Mouse (Mus musculus) cerebellum, adult (tissue): ENCODE measurements around the gene Prmt2.

Experiments
- ATAC-seq: cut with Nextera tagmentation; 2 replicates; pipeline ENCODE4 v1.9.2; 2017; ENCODE audit warnings: mild to moderate bottlenecking, moderate library complexity, mixed read lengths; ENCODE audit not compliant: insufficient number of reproducible peaks, low FRiP score, low TSS enrichment

Gene Prmt2

GRCm38 (mm10) chr10:76225944-76226343 lies 11.7 kb downstream of the Prmt2 start:
- ATAC-seq, result no peak

DNA sequence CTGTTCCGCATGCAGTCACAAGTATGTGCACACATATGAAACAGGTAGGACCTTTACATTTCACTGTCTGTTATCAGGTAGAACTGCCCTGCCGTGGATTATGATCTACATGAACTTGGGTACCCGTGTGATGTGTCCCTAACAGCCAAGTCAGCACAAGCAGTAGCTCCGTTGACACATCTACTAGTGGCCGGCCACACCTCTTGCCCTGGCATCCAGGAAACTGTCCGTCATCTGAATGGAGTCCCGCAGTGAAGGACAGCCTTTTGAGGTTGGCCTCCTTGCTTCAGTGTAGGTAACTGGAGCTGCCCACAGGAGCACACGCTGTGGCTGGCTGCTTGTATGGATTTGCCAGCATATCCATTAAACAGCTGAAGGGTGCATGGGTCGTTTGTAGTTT lies 19.4 kb downstream of the Prmt2 start:
- ATAC-seq, result no peak

- no peak for ATAC-seq
These were observed 20.6 kb downstream of the Prmt2 start for GRCm38 (mm10) chr10:76217056-76217455.

- ATAC-seq, result no peak
These were observed 23.5 kb downstream of the Prmt2 start for GRCm38 (mm10) chr10:76214161-76214560.

- ATAC-seq, result no peak
These were observed 25.5 kb downstream of the Prmt2 start for GRCm38 (mm10) chr10:76212121-76212520.

- ATAC-seq, result no peak
These were observed 26.9 kb downstream of the Prmt2 start for GRCm38 (mm10) chr10:76210806-76211205.

DNA sequence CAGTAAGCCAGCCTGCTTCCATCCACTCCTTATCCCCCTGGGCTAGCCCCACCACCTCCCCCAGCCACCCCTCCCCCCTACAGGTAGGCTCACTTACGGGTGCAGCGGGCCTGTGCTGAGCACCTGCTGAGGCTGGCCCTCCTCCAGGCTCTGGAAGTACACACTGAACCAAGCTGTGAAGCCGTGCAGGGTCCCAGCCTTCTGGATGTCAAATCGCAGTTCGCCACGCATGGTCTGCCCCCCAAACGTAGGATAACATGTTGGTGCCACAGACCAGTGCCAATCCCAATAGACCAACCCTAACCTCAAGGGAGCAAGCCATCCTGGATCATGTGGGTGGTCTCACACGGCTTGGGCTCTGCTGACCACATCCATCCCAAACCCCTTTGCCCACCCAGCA lies 28.4 kb downstream of the Prmt2 start:
- ATAC-seq, result no peak

DNA sequence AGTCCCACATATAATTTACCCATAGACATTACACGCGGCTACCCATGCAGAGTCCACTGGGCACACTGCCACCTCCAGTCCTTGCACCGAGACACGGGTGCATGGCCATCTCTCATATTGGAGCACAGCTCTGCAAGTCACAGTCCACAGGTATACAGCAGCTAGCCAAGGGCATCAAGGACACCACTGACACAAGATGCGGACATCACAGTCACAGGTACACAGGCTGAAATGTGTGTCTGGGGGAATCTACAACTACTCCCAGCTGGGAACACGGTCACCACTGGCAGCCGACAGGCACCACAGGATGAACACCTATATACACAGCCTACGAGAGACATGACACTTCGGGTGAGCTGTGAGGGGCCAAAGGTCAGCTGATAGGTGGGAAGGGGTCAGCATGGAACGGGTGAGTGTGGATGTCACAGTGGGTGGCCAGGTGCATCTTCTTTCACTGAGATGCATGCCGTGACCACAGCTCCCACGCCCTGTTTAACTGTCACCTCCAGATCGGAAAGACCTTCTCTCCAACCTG lies 30.3 kb downstream of the Prmt2 start:
- no peak for ATAC-seq

DNA sequence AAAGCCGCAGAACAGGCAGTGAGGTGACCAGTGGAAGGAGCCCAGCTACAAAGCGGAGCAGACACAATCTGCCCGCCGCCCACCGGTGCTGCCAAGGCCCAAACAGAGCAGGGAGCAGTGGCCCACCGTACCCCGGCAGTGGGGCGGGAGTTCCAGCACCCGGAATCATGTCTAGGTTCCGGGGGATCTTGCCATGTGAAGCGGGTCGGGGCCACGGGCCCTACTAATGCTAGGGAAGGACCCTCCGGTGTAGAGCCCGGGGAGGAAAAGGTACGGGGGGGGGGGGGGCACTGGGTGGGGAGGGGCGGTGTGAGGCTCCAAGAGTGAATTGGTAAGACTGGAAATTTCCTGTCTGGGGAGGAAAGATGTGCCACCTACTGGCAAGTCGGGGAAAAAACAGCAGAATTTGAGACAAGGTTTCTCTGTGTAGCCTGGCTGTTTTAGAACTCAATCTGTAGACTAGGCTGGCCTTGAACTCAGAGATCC lies 33.8 kb downstream of the Prmt2 start:
- no peak for ATAC-seq

GRCm38 (mm10) chr10:76201978-76202377 lies 35.7 kb downstream of the Prmt2 start:
- ATAC-seq, result no peak

DNA sequence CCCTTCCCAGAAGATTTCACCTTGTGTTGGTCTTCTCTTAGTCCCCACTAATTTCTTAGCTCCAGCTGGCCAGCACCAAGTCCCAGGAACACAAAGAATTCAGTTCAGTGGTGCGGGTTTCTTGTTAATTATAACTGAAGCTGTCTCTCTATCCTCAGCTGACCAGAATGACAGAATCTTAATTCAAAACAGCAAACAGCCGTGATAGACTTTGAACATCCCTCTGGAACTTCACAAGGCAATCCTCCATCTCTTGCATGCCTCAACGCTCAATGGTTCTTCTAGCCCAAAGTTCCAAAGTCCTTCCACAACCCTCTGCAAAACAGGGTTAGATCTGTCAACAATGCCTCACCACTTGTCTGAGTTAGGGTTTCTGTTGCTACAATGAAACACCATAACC lies 36.2 kb downstream of the Prmt2 start:
- ATAC-seq, result no peak

DNA sequence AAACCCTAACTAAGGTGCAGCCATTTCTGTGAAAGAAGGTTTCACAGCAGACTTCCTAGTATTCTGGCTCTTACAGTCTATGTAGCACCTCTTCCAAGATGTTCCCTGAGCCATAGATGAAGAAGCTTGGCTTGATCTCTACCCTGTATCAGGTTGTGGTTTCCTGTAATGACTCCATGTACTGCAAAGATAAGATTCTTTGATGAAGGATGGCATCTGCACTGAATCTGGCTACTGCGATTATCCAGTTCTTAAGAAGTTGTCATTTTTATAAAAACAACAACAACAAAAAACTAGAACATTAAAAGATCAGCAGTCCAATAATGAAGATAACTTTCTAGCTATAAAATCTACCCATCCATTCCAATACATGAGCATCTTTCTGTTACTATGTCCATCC lies 49.7 kb downstream of the Prmt2 start:
- ATAC-seq, result no peak

- ATAC-seq, result no peak
These were observed 52.4 kb downstream of the Prmt2 start for GRCm38 (mm10) chr10:76185216-76185615.

DNA sequence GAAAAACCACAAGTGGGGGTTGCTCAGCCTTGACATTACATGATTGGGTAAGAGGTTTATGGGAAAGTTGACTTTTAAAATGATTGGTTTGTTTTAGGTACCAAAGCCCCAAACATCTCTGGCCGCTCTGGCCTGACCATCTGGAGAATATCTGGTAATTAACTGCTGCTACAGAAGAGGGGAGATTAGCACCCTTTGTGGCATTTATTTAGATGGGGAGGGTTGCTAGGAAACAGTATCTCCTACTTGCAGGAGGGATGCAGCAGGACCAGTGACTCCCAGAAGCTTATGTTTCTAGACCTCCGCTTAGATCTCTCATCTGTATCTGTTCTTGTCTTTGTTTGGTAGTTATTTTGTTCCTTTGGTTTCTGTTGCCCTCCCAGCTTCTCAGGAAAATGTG lies 62.8 kb downstream of the Prmt2 start:
- ATAC-seq, result no peak

DNA sequence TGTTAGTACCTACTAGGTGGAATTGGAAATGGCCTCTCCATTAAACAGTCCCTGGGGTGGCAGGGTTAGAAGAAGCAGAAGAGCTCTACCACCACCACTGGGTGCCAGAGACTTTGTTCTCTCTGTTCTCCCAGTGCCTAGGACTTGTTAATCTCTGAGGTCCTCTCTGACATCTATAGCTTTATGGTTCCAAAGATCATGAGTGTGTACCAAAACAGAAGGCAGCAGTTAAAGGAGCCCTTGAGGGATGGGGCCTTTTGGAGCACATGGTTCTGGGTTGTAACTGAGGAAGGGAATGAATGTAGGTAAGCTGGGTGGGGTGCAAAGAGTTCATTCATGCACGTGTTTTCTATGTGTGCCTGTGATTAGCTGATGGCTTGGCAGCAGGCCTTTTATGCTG lies 79.7 kb downstream of the Prmt2 start:
- ATAC-seq, result no peak

DNA sequence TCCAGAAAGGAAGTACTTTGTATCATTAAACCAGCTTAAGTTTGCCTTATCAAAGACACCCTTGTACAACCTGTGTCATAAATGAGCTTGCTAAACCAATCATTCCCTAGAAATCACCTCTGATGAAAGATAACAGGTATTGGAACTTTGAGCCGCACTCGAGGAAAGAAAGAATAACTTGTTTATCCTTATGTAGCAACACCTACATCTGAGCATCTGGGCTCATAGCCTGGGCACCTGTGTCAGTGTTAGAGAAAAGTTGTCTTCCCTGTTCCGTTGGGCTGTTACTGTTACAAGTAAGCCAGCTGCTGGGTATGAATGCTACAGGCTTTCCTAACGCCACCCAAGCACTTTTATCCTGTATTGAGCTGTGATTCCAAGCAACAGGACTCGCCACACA lies 80.1 kb downstream of the Prmt2 start:
- no peak for ATAC-seq
